Mouse (Mus musculus) liver, embryonic 14.5 days (tissue): ENCODE results near the gene Mef2a.

Experiments
- CTCF ChIP-seq: IDR thresholded peaks from 2 replicates; pipeline ENCODE4 v1.5.1; 2016; ENCODE audit warnings: antibody characterized with exemption, low read depth, control low read depth
- EP300 ChIP-seq: IDR thresholded peaks from 2 replicates; pipeline ENCODE4 v1.6.1; 2016; ENCODE audit warnings: antibody characterized with exemption, low read depth

DNA sequence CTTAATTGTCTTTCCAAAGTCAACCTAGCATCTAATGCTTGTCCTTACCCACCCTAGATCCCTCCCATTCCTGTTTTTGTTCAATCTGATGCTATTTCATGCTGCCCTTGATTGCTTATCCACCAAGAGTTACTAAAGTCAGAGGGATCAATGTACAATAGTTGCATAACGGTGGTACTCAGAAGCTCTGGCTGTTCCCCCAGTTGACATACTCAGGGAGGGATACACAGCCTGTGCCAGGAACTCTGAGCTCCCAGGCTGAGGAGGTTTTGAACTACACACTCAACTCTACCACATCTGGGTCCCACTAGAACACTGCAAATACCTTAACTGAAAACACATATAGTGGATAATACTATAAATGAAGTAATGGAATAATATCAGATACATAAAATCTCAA, 164.3 kb downstream of the Mef2a start:
- TF ChIP-seq CTCF (no peak), EP300 (no peak)
